Mouse (Mus musculus) retina, postnatal 1 day (tissue): ENCODE results near the gene Fam155a.
A peak's percentile ranks its signal among the peaks of the same experiment; 100 is the strongest.
"Not testable (repeated sequence)": the region's sequence is repeated elsewhere in the genome, so short reads cannot be mapped to it uniquely, and the experiment has no call there.

Experiments
- DNase-seq: peaks from one replicate; pipeline ENCODE4 v3.0.0-alpha.2; 2012

Gene Fam155a

DNA sequence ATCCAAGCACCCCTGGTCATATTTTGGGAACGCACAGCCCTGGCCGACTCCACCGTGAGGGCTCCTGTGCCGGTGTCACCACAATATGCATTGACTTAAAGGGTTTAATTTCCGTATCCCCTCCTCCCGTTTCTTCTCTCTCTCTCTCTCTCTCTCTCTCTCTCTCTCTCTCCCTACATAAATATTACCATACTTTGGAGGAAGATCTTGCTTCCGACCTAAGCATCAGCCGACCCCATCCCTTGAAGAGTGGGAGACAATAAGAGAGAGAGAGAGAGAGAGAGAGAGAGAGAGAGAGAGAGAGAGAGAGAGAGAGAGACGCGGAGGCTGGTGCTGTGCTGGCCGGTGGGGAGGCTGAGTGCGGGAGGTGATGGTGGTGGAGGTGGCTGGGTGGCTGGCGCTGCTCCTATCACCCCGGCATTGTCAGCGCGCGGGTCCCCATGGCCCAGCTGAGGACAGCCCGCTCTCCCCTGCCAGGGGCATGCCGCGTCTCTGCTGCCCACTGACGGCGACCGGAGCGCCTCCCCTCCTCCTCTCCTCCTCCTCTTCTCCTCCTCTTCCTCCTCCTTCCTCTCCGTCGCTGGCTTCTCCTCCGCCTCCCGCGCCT, at the start of gene Fam155a:
TSS of gene Fam155a (minus strand) at position 163 of the 607 bp plus-strand sequence.
- peak; percentile 63 for DNase-seq

DNA sequence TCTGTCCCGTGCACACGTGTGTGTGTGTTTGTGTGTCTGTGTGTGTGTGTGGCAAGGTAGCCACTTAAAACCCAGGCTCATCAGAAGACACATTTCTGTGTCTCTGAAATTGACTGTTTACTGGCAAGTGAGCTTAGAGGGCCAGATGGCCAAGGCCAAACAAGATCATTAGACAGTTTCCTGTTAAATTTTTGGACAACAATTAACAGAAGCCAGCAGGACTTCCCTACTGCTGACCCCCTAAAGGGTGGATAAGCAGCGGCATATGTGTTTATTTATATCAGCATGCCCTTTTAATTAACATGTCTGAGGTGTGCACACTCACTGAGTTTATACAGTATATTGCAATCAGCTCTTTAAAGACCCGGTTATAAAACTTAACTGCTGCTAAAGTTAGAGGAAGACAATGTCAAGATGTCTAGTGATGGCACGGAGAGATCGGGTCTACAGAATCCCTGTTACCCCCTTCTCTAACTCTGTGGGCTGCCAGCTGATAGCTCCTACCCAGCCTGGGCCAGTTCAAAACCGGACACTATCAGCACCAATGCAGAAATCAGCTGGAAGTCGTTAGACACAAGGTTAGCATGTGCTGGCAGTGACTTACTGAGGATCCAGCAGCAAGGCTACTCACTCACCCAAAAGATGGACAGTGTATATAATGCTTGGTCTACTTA, 42.4 kb upstream of the Fam155a start:
- DNase-seq: no peak

GRCm38 (mm10) chr8:9810955-9811530, 40.1 kb upstream of the Fam155a start:
- no peak for DNase-seq

DNA sequence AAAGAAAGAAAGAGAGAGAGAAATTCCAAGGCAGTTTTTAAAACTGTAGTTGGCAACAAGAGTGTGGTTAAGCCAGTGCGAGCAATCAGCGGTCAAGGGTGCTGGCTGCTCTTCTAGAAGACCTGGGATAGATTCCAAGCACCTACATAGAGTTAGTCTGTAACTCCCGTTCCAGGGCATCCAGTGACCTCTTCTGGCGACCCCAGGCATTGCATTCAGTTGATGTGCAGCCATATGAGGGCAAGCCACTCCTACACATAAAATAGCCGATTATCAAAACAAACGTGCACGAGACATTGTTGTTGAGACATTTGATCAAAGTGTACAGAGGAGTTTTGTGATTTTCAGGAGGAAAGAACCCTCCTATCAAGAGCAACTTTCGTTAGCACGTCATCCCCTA, 37.6 kb upstream of the Fam155a start:
- DNase-seq: no peak

DNA sequence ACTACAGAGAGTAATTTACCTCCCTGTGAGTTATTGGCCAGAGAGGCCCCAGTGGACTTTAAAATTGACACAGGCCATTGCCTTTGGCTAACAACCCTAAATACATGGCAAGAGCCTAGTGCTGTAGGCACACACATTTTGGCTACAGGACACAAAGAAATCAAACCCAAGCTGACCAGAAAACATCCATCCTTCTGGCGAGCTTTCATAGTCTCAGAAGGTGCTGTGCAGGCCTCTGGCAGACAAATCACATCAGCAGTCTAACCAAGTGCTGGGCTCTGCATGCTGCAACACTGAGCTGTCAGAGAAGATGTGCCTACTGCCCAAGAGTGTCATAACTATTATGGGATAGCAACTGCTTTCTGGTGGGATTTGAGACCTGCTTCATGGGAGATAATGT, 34.7 kb upstream of the Fam155a start:
- no peak for DNase-seq

GRCm38 (mm10) chr8:9800346-9800745, 29.4 kb upstream of the Fam155a start:
- DNase-seq: peak; percentile 16

GRCm38 (mm10) chr8:9799923-9800322, 29.0 kb upstream of the Fam155a start:
- DNase-seq: no peak

- DNase-seq: no peak
Measured at GRCm38 (mm10) chr8:9797514-9797913, 26.6 kb upstream of the Fam155a start.

- DNase-seq: no peak
Measured at GRCm38 (mm10) chr8:9795724-9796123, 24.8 kb upstream of the Fam155a start.

DNA sequence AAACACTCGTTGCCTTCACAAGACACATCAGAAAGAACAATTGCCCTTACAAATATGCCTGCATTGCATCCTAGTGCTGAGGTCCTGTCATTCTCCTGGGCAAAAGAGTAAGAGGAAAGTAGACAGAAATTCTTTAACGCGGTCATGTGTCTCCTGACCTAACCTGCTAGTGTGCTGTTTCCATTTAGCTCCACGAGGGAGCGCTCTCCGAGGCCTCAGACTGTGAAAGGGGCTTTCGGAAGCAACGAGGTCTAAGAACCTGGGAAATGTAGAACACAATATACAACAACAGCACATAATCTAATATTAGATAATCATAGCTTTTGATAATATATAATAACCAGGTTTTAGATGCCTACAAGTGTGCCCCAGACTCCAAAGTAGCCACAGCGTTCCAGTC, 22.4 kb upstream of the Fam155a start:
- DNase-seq: no peak

DNA sequence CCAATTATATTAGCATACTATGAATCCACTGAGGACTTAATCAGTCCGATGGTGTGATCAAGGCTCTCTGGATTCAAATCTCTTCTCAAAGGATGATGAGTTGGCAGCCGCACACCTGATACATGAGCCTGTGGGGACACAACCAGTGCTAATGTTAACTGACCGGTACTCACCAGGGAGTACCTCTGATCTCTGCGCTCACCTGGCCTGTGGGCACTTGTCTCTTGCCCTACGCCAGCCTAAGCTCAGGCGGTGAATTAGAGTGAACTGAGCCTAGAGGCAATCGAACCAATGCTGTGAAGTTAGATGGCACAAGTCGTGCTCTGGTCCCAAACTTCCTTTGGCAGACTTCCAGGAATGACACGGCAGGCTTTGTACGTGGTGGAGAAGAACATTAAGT, 9.4 kb upstream of the Fam155a start:
- DNase-seq: peak; percentile 12

DNA sequence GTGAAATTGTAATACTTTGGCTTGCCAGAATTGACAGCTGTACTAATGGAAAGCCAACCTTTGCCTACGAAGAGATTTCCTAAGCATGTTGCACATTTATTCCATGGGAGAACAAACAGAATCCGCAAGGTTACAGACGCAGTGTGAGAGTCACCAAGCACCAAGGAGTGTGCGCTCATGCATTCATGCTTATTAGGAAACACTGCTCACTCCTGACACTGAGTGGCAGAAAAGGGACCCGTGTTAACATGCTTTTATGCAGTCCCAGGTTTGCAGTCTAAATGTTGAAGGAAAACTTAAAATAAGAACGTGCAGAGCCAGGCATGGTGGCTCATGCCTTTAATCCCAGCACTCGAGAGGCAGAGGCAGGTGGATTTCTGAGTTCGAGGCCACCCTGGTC, 7.2 kb upstream of the Fam155a start:
- DNase-seq: peak; percentile 9

- no peak for DNase-seq
Measured at GRCm38 (mm10) chr8:9776818-9777217, 5.9 kb upstream of the Fam155a start.

DNA sequence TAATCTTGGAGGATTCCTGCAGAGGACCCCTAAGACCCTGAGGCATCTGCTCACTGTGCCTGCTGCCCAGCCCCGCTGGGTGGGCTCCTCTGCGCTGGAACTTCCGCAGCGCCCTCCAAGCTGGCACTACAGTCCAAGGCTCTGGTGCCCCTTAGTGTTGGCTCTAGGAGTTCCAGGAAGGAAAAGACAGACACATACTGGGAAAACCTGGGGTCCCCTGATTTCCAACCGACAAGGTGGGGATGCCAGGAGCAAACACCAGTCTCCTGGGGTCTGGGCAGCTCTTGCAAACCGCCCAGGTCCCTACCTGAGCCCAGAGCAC, 1.5 kb upstream of the Fam155a start:
- DNase-seq: peak; percentile 74

- peak; percentile 65 for DNase-seq
Measured at GRCm38 (mm10) chr8:9771606-9772518, 901 bp upstream of the Fam155a start.

DNA sequence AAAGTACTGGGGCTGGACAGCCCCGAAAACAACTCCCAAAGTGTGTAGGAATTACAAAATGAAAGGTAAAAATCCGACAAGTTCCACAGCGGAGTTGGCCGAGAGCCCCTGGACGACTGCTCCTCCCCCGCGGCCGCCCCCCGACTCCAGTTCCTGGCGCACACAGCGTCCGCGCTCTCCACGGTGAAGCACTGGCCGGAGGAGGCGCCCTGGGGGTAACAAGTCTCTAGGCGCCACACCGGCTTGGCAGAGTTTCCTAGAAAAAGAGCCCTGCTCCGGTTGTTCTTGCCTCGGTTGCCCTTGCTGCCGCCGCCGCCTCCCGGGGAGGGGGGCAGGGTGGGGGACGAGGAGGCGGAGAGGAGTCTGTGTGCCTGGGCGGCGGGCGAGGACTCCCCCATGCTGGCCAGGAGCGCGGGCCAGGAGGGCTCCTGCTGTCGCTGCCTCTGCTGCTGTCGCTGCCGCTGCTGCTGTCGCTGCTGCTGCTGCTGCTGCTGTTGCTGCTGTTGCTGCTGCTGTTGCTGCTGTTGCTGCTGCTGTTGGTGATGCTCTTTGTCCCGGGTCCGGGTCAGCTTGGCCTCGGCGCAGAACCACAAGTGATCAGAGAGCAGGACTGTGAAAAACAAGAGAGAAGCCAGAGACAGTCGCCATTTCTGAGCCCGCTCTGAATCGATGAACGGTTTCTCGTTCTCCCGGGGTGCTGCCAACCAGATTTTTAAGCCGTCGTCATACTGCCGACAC, 531 bp downstream of the Fam155a start:
- peak; percentile 69 for DNase-seq

DNA sequence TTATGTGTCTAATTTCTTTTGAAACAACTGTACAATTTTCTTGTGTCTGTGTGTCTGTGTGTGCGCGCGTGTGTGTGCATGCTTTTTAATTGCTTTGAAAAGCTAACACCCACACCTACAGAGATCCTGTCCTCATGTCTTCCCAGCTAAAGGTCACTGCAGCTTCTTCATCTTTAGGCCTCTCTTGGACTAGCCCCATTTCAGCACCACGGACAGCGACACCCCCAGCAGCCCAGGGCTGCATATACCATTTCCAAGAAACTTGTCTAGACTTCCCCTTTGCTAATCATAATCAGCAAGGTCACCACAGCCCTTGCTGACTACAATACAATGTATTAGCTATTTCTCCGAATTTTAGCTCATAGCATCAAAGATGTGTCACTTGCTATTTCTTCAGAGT, 1.9 kb downstream of the Fam155a start:
- DNase-seq: peak; percentile 78

- no peak for DNase-seq
Measured at GRCm38 (mm10) chr8:9735169-9735568, 35.8 kb downstream of the Fam155a start.

GRCm38 (mm10) chr8:9709791-9710190, 61.2 kb downstream of the Fam155a start:
- DNase-seq: no peak

DNA sequence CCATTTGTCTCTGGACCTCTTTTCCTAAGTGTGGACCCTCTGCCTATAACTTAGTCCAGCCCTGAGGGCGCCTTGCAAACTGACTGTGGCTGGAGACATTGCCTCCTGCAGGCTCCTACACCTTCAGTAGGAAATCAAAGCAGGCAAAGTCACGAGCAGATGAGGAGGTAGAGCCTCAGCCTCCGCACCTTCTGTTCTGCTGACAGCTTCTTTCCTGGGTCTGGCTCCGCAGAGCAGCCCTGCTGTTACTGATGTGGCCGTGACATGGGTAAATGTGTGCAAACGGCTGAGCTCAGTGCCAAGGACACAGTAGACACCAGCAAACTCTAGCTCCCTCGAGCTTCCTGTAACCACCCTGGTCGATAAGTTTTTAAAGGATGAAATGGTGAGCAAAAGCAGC, 63.5 kb downstream of the Fam155a start:
- DNase-seq: no peak

GRCm38 (mm10) chr8:9694794-9695193, 76.2 kb downstream of the Fam155a start:
- no peak for DNase-seq

- DNase-seq: peak; percentile 10
Measured at GRCm38 (mm10) chr8:9692370-9692769, 78.6 kb downstream of the Fam155a start.

DNA sequence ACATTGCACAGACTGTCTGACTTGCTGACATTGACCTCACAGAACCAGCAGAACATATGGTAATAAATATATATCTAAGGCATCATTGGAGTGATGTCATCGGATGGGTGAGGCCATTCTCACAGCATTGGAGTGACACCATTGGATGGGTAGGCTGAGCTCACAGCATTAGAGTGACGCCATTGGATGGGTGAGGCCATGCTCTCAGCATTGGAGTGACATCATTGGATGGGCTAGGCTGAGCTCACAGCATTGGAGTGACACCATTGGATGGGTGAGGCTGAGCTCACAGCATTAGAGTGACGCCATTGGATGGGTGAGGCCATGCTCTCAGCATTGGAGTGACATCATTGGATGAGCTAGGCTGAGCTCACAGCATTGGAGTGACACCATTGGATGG, 110.9 kb downstream of the Fam155a start:
- DNase-seq: not testable (repeated sequence)
